Mouse (Mus musculus): ENCODE results near the gene Abhd15. TPM values are rescaled to one million over a fixed set of nuclear protein-coding genes. Genes with fewer than 3 reads are reported as not detected.

The Abhd15 gene
- total and polyA plus RNA-seq, 3 experiments, result 2.0 to 2.9 (median 2.4) TPM

DNA sequence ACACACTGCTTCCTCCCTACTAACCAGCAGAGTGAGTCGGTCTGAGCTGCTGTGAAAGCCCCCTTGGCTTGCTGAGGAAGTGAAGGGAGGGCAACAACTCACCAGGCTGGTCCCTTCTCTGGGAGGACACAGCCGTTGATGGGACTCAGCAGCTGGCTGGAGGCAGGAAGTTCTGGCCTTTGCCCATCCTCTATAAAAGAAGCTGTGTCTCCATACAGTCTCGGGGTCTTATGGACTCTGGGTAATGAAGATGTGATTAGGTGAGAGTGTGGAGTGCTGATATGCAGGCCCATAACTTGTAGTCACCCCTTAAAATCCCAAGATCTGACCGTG is 20.6 kb upstream of the Abhd15 start:
- H3K9ac ChIP-seq (ENCODE audit: low read depth, low read length), result peak overlapping the region; percentile 93
- intact Hi-C loops (cut with DNase I), result loop anchor here (5.0 to 10.0 kb wide), 3 partner anchors 113 to 310 kb away; partner anchors contain the start of genes Ssh2 and Taok1
- peaks cover 34% of the 10 kb centered on the region for H3K4me1 ChIP-seq (ENCODE audit: control insufficient read depth, insufficient read depth, low read length)
- no peak for DNase-seq
- WGBS, result 14% methylated on average over 4 of the region's 4 CpGs
- peak overlapping the region; percentile 61 for H3K4me3 ChIP-seq
- H3K27ac ChIP-seq, result peak overlapping the region; percentile 90
- no peaks in the 10 kb centered on the region for H3K27me3 ChIP-seq (ENCODE audit: control insufficient read depth, insufficient read depth, low read length)
- H3K36me3 ChIP-seq (ENCODE audit: control insufficient read depth, insufficient read depth, low read length), result no peaks in the 10 kb centered on the region; the same call in none of the 2 replicates
- TF ChIP-seq CTCF (IDR thresholded peaks at IDR 0.05) (no peak), POLR2A (IDR thresholded peaks at IDR 0.05; ENCODE audit: insufficient read depth, low read depth, low read length) (no peak), EP300 (IDR thresholded peaks at IDR 0.05; ENCODE audit: insufficient read depth, low read depth, low read length) (no peak)
- peaks cover 7% of the 10 kb centered on the region for H3K79me2 ChIP-seq (replicated peaks; ENCODE audit: control insufficient read depth, insufficient read depth, low read length)

DNA sequence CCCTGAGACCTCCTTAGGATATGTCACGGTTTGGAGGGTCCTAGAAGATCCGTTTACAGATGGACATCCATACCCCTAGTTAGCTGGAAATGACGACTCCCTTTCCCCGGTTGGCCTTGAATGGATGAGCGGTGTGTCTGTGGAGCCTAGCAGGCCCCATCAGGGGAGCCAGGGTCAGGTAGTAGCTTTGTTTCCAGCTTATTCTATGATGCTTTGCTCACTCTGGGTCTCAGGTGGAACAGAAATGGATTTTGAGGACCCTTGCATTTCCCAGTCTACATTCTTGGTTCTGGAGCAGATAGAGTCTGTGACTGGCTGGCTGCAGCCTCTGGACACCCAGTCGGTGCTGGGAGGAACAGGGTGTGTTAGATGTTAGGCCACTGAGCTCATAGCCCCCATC is 20.1 kb upstream of the Abhd15 start:
- TF ChIP-seq POLR2A (IDR thresholded peaks at IDR 0.05; ENCODE audit: insufficient read depth, low read depth, low read length), result no peak
- no peak for TF ChIP-seq CTCF (IDR thresholded peaks at IDR 0.05)
- TF ChIP-seq EP300 (IDR thresholded peaks at IDR 0.05; ENCODE audit: insufficient read depth, low read depth, low read length), result no peak

DNA sequence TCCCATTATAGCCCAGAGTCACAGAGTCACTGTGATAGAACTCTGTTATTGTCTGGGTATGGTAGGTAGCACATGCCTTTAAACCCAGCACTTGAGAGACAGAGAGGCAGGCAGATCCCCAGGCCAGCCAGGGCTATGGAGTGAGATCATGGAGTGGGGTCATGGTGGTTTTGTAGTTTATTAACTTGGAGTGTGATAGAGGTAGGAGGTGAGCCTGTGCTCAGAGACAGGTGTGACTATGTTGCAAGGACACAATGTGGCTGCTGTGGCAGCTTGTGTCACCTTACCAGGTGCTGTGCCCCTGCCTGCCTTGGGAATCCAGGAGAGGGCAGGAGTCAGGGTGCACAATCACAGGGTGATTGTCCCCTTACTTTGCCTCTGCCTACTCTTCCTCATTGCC is 19.4 kb upstream of the Abhd15 start:
- H3K9ac ChIP-seq (ENCODE audit: low read depth, low read length), result no peak overlapping the region
- peaks cover 33% of the 10 kb centered on the region for H3K4me1 ChIP-seq (ENCODE audit: control insufficient read depth, insufficient read depth, low read length)
- no peak for DNase-seq
- H3K4me3 ChIP-seq, result no peak overlapping the region
- H3K27me3 ChIP-seq (ENCODE audit: control insufficient read depth, insufficient read depth, low read length), result no peaks in the 10 kb centered on the region
- no peaks in the 10 kb centered on the region; the same call in none of the 2 replicates for H3K36me3 ChIP-seq (ENCODE audit: control insufficient read depth, insufficient read depth, low read length)
- TF ChIP-seq POLR2A (IDR thresholded peaks at IDR 0.05; ENCODE audit: insufficient read depth, low read depth, low read length) (no peak), EP300 (IDR thresholded peaks at IDR 0.05; ENCODE audit: insufficient read depth, low read depth, low read length) (no peak), CTCF (IDR thresholded peaks at IDR 0.05) (no peak)
- peaks cover 8% of the 10 kb centered on the region for H3K79me2 ChIP-seq (replicated peaks; ENCODE audit: control insufficient read depth, insufficient read depth, low read length)
- intact Hi-C loops (cut with DNase I), result loop anchor here (10.0 kb wide), 2 partner anchors 281 to 309 kb away; partner anchors contain the start of gene Ssh2
- H3K27ac ChIP-seq, result peak overlapping the region; percentile 96

More for the DNA sequence above, 20.1 kb upstream of the Abhd15 start:
- no peak for DNase-seq
- 43% methylated on average over 6 of the region's 6 CpGs for WGBS
- Histone ChIP-seq H3K27me3 (ENCODE audit: control insufficient read depth, insufficient read depth, low read length) (no peaks in the 10 kb centered on the region), H3K27ac (peak overlapping the region; percentile 90), H3K4me3 (peak overlapping the region; percentile 61), H3K4me1 (ENCODE audit: control insufficient read depth, insufficient read depth, low read length) (peaks cover 34% of the 10 kb centered on the region), H3K79me2 (replicated peaks; ENCODE audit: control insufficient read depth, insufficient read depth, low read length) (peaks cover 7% of the 10 kb centered on the region), H3K9ac (ENCODE audit: low read depth, low read length) (peak overlapping the region; percentile 93), H3K36me3 (ENCODE audit: control insufficient read depth, insufficient read depth, low read length) (no peaks in the 10 kb centered on the region; the same call in none of the 2 replicates)
- intact Hi-C loops (cut with DNase I), result loop anchor here (5.0 to 10.0 kb wide), 3 partner anchors 113 to 310 kb away; partner anchors contain the start of genes Ssh2 and Taok1

DNA sequence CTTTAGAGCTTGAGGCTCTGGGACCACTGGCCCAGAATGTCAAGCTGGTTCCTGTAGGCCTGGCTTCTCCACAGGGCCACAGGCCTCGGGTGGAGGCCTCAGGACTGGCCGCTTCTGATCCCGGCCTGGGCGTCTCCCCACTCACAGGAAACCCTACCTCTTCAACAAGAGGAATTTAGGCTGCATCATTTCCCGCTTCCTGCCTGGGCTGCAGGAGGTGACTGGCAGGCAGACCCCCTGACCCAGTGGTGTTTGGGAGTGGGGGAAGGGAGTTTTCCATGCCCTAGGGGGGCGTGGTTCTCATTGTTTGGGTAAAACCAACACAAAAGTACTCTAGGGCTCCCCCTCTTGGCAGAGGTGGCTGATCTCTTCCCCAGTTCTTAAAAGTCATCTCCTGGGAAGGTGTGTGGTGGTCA is 17.6 kb upstream of the Abhd15 start:
- Histone ChIP-seq H3K4me1 (ENCODE audit: control insufficient read depth, insufficient read depth, low read length) (peaks cover 31% of the 10 kb centered on the region), H3K36me3 (ENCODE audit: control insufficient read depth, insufficient read depth, low read length) (peaks cover 2% of the 10 kb centered on the region; the same call in 1 of the 2 replicates), H3K27me3 (ENCODE audit: control insufficient read depth, insufficient read depth, low read length) (no peaks in the 10 kb centered on the region), H3K79me2 (replicated peaks; ENCODE audit: control insufficient read depth, insufficient read depth, low read length) (peaks cover 8% of the 10 kb centered on the region), H3K4me3 (peak overlapping the region; percentile 34; the same call in 1 of the 2 replicates), H3K27ac (peak overlapping the region; percentile 96), H3K9ac (ENCODE audit: low read depth, low read length) (peak overlapping the region; percentile 64)
- peak; percentile 77 to 85 for DNase-seq
- intact Hi-C loops (cut with DNase I), result loop anchor here (10.0 kb wide), 2 partner anchors 283 to 307 kb away; partner anchors contain the start of gene Ssh2
- 35% methylated on average over 6 of the region's 6 CpGs for WGBS
- TF ChIP-seq POLR2A (IDR thresholded peaks at IDR 0.05; ENCODE audit: insufficient read depth, low read depth, low read length), result peak; percentile 68
- TF ChIP-seq CTCF (IDR thresholded peaks at IDR 0.05), result peak; percentile 75
- peak; percentile 91 for TF ChIP-seq EP300 (IDR thresholded peaks at IDR 0.05; ENCODE audit: insufficient read depth, low read depth, low read length)

GRCm38 (mm10) chr11:77497851-77498250 is 17.1 kb upstream of the Abhd15 start:
- intact Hi-C loops (cut with DNase I), result loop anchor here (2.0 to 10.0 kb wide), 3 partner anchors 31 to 307 kb away; partner anchors contain the start of gene Ssh2
- H3K4me1 ChIP-seq (ENCODE audit: control insufficient read depth, insufficient read depth, low read length), result peaks cover 34% of the 10 kb centered on the region
- peaks cover 2% of the 10 kb centered on the region; the same call in 1 of the 2 replicates for H3K36me3 ChIP-seq (ENCODE audit: control insufficient read depth, insufficient read depth, low read length)
- DNase-seq, result peak in 1 of 2 experiments; percentile 61
- H3K9ac ChIP-seq (ENCODE audit: low read depth, low read length), result no peak overlapping the region
- peaks cover 8% of the 10 kb centered on the region for H3K79me2 ChIP-seq (replicated peaks; ENCODE audit: control insufficient read depth, insufficient read depth, low read length)
- H3K4me3 ChIP-seq, result peak overlapping the region; percentile 13
- WGBS, result 48% methylated on average over 4 of the region's 4 CpGs
- TF ChIP-seq EP300 (IDR thresholded peaks at IDR 0.05; ENCODE audit: insufficient read depth, low read depth, low read length), result no peak
- TF ChIP-seq CTCF (IDR thresholded peaks at IDR 0.05), result no peak
- no peak for TF ChIP-seq POLR2A (IDR thresholded peaks at IDR 0.05; ENCODE audit: insufficient read depth, low read depth, low read length)
- H3K27ac ChIP-seq, result peak overlapping the region; percentile 96
- no peaks in the 10 kb centered on the region for H3K27me3 ChIP-seq (ENCODE audit: control insufficient read depth, insufficient read depth, low read length)

Data from heart, adult 2 months (tissue).